Mouse (Mus musculus) liver, adult 2 months (tissue): Measurements from ENCODE around the gene Gstt4.

Source experiments
- CTCF ChIP-seq: fragments of 200-500 bp; IDR thresholded peaks from 2 replicates; pipeline ENCODE4 v1.5.1; 2011; ENCODE audit warnings: low read depth, low read length, control low read depth
- POLR2A ChIP-seq: fragments of 200-500 bp; IDR thresholded peaks from 2 replicates; pipeline ENCODE4 v1.6.1; 2011; ENCODE audit warnings: low read length, control low read depth; ENCODE audit not compliant: insufficient read depth; ENCODE audit errors: extremely low read depth

- peak; percentile 31; the same call in 1 of the 2 replicates for TF ChIP-seq POLR2A
- TF ChIP-seq CTCF: no peak
These were observed 13.0 kb upstream of the Gstt4 start for GRCm38 (mm10) chr10:75835307-75835706.
